Mouse (Mus musculus): ENCODE measurements around the gene Ccni. TPM values are rescaled to one million over a fixed set of nuclear protein-coding genes. Genes with fewer than 3 reads are reported as not detected.
A peak's percentile ranks its signal among the peaks of the same experiment; 100 is the strongest.

Ccni gene
- polyA plus RNA-seq, 1 experiment from 2014 or later: 119 TPM

DNA sequence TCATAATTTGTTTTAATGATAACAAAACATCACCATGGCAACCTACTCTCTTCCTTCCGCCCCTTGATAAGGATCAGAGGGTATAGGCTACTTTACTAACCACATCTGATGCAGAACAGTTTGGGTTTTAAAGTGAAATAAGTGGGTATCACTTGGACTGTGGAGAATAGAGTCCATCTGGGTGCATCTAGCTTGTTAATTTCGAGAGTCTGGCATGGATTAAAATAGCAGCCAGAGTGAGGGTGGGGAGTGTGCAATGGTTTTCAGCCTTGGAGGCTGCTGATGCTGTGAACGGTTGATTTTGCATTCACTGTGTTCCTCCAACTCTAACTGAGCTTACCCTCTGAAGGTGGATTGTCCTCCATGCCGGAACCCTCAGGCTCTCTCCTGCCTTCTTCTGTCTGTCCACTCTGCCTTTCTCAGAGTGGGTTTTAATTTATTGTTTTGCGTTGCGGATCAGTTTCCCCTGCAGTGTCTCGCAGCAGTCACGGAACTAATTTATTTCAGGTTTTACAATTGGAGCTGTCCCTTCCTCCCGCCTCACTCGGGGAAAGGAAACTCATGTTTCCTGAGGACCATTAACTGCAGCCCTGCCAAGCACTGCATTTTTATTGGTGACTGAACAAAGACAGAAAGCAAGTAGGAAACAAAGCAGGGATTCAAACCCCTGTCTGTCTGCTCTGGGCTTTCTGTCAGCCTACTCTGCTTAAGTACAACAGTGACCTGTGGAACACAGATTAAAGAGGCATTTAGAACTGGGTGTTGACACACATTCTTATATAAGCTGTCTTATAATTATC, 72.7 kb downstream of the Ccni start:
- peak overlapping the region; percentile 68 for H3K27ac ChIP-seq (replicated peaks)
- H3K9me3 ChIP-seq (replicated peaks): no peaks in the 10 kb centered on the region
- no peak overlapping the region; the same call in 1 of the 2 replicates for H3K9ac ChIP-seq (replicated peaks)
- WGBS: 8% methylated on average over 10 of the region's 10 CpGs
- H3K4me3 ChIP-seq (replicated peaks): peak overlapping the region; percentile 14
- ATAC-seq (ENCODE audit: low FRiP score): peak; percentile 62
- H3K36me3 ChIP-seq: no peaks in the 10 kb centered on the region
- H3K4me2 ChIP-seq: peak overlapping the region; percentile 47
- peaks cover 62% of the 10 kb centered on the region for H3K4me1 ChIP-seq
- H3K27me3 ChIP-seq (replicated peaks): no peaks in the 10 kb centered on the region

Other genes with a start within 250 kb of the Ccni start
- 0.34 TPM in 1 of 2 replicates, not detected in the other for gene Sowahb, start 161.5 kb downstream of the Ccni start, polyA plus RNA-seq (2015; fragmentation: Nextera tagmentation; extraction: Ambion mirVana)
- 134 and 140 TPM in 2 replicates for gene Sept11, start 113.1 kb downstream of the Ccni start, polyA plus RNA-seq (2015; fragmentation: Nextera tagmentation; extraction: Ambion mirVana)
- 1.2 and 1.4 TPM in 2 replicates for gene 2010109A12Rik, start within 50 bp of the Ccni start, polyA plus RNA-seq (2015; fragmentation: Nextera tagmentation; extraction: Ambion mirVana)
- gene Ccng2, start 60.8 kb upstream of the Ccni start, polyA plus RNA-seq (2015; fragmentation: Nextera tagmentation; extraction: Ambion mirVana): 63.2 and 68.9 TPM in 2 replicates

Measured in neural tube, embryonic 15.5 days (tissue).